Mouse (Mus musculus) left cerebral cortex, postnatal 14 days (tissue): ENCODE results near the gene Slc44a5. TPM values are rescaled to one million over a fixed set of nuclear protein-coding genes. Genes with fewer than 3 reads are reported as not detected.

ENCODE experiments used
- DNase-seq, 2 experiments: peaks; one replicate each; pipeline ENCODE4 v3.0.0; 2021 to 2022; ENCODE audit warnings: low spot score in 2 of 2, mixed read lengths in 1 of 2
- intact Hi-C: fragments of 180-260 bp; cut with DNase I; formaldehyde crosslinking; loops from one replicate; pipeline ENCODE4 v1.15.1; 2025
- total RNA-seq, 2 experiments: library from RNA; stranded (reverse); gene quantifications; 2 replicates each; pipeline ENCODE4 v1.2.3; 2021

Gene Slc44a5
- total RNA-seq, 2 experiments from 2014 or later = 12.5 to 13.9 TPM

DNA sequence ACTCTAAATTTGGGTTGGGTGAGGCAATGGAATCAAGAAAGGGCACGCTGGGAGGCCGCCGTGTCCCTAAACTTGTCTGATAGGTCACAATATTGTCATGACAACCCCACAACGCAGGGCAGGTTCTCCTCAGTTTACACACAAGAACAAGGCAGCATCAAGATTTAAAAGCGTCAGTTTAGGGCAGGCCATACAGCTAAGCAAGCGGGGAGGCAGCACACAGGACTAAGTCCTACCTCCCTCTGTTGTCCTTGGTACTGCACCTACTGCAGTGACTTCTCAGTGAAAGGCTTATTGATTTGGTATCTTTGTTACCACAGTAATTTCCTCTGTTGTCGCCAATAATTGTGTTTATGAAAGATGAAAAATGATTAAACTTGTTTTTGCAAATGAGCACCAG is 109.7 kb downstream of the Slc44a5 start:
- intact Hi-C loops = no loop called here
- DNase-seq = no peak

DNA sequence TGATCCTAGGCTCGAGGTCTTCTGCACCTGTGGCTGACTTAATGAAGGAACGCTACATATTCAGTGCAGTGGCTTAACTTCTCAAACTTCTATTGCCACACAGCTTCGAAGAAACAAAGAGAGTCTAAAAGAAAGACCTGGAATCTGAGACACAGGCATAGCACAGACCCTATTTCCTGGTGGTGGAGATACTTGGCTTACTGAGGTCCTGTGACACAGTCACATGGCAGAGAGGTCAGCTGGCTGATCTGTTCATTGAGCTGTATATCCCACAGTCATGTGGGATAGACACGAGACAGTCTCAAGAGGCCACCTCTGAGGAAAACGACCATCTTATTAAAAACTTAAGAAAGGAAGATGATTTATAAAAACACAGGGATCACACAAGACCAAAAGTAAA is 116.8 kb downstream of the Slc44a5 start:
- intact Hi-C loops = no loop called here
- no peak for DNase-seq

DNA sequence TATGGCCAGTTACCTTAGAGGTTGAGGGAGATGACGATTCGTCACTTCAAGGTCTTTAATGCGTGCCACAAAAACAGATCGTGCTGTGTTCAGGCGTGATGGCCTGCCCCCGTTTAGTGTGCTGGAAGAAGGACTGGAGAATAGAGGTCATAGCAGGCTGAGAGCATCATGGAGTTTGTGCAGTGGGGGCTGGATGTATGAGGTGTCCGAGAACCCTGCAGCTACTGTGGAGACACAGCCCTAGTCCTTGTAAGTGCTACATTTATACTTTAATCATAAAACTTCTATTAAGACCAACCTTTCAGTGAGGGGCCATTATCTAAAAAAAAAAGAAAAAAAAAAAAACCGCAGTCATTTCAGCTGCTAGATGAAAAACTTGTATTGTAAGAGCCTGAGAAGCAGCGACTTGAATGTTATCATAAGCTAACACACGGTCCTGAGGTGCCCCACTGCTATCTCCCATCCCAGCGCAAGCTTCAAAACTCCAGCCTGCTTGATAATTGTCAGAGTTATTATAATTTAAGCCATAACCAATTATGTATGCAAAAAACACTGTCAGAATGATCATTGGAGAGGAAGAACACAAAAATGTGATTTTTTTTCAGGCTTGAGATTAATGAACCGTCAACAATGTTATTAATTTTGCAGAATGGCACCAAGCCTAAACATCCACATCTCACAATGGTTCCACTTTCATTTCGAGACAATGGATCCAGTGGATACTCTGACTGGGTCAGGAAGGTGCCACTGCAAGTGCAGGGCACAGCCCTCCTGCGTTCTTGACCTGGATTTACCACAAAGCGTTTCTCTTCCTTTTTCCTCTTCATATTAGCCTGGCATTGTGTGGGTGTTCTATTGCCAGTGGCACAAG is 118.5 kb downstream of the Slc44a5 start:
- intact Hi-C loops = no loop called here
- no peak for DNase-seq

DNA sequence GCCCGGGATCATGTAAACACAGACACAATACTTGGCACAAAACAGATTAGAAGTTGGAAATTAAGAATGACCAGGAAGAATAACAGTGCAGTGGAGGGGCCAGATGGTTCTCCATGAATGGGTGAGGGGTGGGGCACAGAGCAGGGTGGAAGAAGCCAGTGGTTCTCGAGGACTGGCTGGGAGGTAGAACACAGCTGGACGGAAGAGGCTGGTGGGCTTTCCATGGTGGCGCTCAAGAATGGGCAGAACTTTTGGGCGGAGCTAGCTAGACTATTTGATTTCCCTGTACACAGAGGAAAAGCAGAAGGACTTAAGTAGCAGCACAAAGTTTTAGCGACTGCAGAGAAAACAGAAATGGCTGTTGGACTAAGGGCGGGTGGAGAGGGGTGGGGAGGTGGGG is 119.2 kb downstream of the Slc44a5 start:
- no peak for DNase-seq
- intact Hi-C loops = no loop called here

DNA sequence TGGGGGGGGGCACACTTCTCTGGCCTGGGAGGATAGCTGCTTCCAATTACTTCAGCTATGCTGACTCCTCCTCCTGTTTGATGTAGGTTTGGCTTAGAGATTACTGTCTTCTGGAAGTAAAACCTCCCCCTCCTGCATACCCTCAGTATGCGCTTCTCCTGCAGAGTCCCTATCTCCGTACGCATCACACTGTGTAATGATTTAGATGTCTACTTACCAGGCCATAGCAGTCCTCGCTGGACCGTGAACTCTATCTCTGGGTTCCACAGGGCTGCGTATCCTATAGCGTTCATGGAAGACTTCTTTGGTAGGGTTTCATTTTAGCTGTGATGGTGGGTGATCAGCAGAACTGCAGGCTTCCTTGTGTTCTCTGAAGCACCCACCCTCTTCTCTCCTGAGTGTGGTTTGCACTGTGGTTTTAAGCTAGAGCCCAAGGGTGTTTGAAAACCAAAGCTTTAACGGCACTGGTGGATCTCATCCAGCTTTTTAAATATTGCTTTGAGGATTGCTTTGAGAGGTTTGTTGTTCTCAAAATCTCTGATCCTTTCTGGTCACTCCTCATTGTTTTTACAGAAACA is 120.6 kb downstream of the Slc44a5 start:
- intact Hi-C loops = no loop called here

DNA sequence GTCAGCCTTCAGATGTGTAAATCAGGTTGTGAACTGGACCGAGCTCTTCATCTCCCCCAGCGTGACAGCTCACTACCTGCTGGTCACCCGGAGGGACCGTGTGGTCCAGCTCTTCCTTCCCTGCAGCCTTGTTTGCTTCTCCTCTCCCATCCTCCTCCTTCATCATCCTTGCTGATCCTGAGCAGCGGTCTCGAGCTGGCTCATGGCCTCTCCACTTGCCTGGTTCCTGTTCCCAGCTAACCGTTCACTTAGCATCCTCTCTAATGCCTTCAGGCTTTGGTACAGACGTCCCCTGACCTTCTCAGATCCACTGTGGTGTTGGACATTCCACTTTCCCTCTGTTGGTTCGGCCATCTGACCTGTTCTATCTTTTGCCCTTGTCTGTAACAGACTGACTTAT is 128.4 kb downstream of the Slc44a5 start:
- intact Hi-C loops = no loop called here
- DNase-seq = no peak

More for the DNA sequence above, 120.6 kb downstream of the Slc44a5 start:
- DNase-seq = no peak

DNA sequence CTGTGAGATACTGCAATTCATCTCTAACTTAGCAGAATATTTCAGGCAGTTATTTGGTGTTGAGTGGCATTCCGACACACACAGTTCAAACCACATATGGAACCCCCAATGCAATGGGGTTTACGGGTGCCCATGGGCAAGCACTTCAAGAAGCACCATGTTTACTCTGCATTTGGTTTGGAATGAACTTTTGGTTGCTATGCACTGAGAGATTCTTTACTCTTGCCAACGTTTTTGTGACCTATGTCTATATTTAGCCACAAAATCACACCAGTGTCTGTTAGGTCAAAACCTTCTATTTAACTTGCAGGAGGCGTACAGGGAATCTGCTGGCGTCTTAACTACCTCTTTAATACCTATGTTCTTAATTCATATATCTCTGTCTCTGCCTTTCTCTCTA is 137.3 kb downstream of the Slc44a5 start:
- DNase-seq = no peak
- intact Hi-C loops = no loop called here

DNA sequence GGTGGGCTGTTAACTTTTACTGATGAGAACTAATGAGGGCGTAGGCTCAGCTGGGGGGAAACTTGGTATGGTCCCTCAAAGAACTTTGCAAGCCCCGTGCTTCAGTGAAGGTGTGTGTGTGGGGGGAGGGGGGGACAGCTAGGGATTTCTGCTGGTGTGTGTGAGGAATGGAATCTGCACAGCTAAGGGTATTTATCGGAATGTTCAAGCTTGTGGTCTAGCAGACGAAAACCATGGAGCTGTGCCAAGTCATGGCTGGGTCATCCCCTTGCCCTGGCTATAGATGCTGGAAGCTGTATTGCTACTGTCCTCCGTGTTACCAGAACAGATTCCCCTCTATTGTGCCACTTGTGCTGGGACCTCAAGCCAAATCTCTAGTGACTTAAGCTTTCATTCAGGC is 138.0 kb downstream of the Slc44a5 start:
- intact Hi-C loops = no loop called here
- DNase-seq = no peak

DNA sequence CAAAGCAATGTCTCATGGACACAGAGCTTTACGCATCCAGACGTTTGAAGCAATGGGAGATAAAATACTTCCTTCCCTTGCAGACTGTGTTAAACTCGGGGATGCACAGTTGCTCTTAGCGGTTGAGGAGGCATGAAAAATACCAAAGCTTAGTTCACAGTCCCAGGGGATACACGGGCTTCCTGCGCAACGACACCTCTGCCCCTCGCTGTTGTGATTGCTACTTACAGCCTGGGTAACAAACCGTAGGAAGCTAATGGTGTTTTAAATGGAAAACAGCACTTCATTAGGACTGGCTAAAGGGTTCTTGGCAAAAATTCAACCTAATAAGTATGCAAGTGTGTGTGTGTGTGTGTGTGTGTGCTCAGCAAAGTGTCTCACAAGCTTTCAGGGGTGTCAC is 141.8 kb downstream of the Slc44a5 start:
- DNase-seq = no peak
- intact Hi-C loops = no loop called here

DNA sequence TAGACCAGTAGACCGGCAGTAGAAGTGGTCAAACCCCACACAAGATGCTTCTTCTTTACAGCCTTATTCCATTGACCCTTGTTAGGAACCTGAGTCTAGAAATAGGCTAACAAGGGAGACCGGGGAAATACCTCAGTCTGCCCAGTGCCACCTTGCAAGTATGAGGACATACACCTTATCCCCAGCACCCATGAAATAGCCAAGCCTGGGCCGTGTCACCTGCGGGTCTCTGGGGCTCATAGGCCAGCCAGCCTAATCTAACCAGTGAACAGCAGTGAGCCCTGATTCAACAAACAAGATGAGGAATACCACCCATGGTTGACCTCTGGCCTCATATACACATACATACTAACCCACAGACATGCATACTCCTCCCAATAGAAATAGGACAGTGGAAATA is 142.2 kb downstream of the Slc44a5 start:
- intact Hi-C loops = no loop called here

DNA sequence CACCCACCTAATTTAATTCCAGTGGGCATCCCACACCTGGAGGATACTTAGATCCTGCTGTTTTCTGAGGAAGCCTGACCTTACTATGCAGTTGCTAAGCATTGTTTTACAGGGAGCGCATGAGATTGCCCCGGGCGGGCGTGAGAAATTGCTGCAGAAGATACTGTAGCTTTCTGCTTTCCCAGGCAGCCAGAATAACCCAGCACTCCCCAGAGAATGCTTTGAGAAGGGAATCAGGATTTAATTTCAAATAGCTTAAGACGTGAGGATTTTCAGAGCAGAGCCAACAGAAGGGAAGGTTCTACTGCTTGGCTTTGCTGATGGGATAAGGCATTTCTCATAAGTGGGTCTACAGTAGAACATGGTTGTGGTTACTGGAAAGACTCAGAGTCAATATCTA is 142.8 kb downstream of the Slc44a5 start:
- intact Hi-C loops = no loop called here
- no peak for DNase-seq

More for the DNA sequence above, 142.2 kb downstream of the Slc44a5 start:
- DNase-seq = no peak

DNA sequence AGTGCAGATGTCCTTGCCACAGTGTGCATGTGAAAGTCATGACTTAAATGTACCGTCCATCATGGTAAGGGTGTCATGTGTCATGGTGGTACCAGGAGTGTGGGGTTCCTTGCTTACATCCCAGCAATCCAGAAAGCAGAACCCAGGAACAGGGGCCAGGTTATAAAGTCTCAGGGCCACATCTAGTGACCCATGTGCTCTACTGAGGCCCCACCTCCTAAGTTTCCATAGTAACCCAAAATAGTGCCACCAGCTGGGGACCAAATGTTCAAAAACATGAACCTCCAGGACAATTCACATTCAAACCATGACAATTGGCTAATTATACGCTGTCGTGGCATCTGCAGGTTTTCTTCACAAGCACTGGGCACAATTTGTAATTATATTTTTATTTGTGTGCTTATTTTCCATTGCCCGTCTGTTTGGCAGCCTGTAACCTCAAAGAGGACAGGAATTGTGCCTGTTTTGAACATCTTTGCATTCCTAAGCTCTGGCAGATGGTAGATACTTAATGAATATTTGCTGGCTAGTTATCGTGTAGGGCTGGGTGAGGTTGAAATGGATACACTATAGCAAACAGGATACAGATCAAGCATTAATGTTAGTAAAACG is 145.9 kb downstream of the Slc44a5 start:
- intact Hi-C loops = no loop called here
- no peak for DNase-seq

DNA sequence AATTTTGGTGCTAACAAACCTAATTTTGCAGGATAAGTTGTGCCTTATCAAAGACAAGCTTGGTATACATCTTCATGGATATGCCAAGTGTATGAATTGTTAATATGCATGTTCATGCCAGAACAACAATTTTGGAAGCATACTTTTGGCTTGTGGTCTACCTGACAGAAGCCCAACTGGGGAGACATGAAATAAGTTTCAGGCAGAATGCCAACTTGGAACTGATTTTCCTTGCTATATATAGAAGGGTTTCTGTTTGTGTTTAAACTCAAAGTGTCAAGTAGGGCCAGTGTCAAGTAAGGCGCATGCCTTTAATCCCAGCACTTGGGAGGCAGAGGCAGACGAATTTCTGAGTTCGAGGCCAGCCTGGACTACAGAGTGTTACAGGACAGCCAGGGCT is 149.3 kb downstream of the Slc44a5 start:
- no peak for DNase-seq

DNA sequence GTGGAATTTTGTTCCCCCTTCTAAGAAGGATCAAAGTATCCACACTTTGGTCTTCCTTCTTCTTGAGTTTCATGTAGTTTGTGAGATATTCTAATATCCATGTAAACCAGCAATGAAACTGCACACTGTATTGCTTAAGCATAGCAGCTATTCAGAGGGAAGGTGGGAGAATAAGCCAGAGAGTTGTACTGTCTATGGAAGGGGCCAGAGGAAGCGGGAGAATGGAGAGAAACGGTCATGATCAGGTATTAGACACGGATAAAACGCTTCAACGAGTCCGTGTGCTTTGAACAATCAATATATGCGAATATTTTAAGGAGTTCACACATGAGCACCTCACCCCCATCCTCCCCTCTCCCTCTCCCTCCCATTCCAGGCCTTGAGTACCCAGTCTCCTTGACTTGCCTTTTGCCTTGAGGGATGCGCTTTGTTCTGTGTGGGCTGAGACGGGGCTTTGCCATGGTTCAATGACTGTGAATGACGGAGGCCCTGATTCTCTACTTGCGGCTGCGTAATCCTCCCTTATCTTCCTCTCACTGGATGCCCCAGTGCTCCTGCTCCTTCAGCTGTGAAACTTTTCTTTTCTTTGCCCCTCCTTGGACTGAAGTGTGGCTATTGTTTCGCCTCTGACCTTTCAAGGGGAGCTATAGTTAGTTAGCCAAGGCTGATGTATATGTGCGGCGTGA is 151.8 kb downstream of the Slc44a5 start:
- intact Hi-C loops = no loop called here
- no peak for DNase-seq

More for the DNA sequence above, 149.3 kb downstream of the Slc44a5 start:
- intact Hi-C loops = no loop called here

DNA sequence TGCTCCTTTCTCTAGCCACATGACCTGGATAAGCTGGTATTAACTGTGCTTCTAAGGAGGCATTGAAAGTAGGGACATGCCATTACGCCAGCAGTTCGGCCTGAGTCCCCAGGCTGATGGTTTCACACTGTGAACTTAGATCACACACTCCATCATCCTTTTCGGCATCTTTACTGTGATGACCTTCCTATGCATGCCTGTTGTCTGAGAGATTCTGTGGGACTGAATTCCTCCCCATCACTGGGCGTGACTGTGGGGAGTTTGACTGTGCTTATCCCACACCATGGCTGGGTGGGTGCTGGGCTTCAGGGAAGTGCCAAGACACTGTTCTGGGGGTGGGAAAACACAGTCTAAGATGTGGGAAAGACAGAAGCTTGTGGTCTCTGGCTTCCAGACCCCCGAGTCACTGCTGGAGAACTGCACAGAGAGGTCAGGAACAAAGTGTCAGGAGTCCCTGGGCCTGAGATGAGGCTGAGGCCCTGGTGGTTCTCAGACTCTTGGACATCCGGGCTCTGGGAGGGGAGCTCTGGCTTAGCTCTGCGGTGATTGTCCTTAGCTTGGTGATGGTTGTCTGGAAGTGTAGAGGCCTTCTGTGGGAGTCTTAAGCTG is 152.6 kb downstream of the Slc44a5 start:
- intact Hi-C loops = no loop called here
- no peak for DNase-seq

DNA sequence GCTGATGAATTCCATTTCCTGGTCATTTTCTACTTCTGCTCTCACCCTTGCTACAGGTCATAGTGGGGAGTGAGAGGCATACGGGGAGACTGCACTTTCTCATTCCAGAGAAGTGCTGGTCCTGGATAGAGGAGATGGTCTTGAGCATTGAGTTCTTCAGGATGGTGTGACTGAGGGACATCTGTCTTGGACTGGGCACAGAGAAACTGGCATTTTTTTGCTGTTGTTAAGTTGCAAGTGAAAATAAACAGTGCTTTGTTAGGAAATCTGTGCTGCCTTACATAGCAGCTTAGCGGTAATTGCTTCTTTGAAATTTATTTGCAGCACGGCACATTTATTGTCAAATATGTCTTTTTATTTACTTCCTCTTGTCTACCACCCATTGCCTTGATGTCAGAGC is 154.0 kb downstream of the Slc44a5 start:
- intact Hi-C loops = no loop called here
- DNase-seq = no peak

DNA sequence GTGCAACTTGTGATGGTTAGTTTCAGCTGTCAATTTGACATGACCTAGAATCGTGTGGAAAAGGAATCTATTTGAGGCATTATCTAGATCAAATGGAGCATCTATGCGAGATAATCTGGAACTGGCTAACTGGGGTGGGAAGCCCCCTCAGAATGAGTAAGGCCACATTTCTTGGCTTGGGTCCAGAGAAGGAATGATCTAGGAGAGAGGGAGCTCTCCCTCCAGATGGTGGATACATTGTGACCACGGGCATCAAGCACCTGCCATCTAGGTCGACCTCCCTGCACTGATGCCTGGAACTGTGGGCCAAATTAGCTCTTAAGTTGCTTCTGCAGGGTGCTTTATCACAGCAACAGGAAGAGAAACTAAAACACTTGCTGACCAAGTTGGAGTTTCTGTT is 155.8 kb downstream of the Slc44a5 start:
- intact Hi-C loops = no loop called here
- DNase-seq = no peak

DNA sequence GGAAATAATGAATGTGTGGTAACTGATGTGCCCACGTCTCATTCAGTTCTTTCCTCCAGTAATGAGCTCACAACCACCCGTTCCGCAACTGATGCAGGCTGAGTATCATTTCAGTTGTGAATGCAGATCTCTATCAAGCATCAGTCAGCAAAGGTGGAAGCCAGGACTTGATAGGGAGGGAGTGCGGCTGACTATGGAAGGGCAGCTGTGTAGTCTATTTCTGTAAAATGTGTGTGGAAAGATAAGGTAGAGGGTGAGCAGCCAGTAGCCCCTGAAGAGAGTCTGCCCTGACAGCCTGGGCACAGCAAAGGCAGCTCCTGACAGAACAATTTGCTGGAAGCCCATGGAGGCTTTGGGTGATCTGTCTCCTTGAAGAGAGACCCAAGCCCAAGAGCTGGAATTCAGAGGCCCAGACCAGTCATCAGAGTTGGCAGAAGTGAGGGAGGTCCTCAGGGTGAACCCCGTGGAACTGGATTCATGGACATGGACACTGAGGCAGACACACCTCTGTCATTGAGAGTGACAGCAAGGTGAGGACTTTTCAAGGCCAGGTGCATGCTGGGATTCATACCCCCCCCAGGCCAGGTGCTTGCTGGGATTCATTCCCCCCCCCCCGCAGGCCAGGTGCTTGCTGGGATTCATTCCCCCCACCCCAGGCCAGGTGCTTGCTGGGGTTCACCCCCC is 157.3 kb downstream of the Slc44a5 start:
- intact Hi-C loops = no loop called here
- no peak for DNase-seq

DNA sequence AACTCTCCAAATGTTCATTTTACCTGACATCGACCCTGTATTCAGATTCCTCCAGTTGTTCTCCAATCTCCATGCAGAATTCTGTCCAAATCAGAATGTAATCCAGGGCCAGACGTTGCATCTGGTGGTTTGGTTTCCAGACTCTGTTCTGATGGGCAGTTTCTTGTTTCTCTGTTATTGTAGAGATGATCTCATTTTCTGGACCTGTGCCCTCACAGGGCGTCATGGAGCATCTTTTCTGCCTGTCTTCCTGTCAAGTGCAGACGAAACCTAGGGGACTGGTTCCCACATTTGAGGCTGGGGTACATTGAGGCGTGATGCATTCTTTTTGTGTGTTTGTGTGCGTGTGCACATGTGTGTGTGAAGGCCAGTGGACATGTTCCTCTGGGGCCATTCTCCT is 160.8 kb downstream of the Slc44a5 start:
- intact Hi-C loops = no loop called here
- DNase-seq = no peak
